Mouse (Mus musculus) urinary bladder, postnatal 10 days (tissue): ENCODE results near the gene Pspn.

Experiments used
- DNase-seq: peaks from one replicate; pipeline ENCODE4 v3.0.0; 2022; ENCODE audit warnings: low spot score

Pspn gene

GRCm38 (mm10) chr17:56999968-57000609, at the start of gene Pspn:
TSS of gene Pspn (minus strand) at chr17:57000018.
- no peak for DNase-seq

- no peak for DNase-seq
Measured at GRCm38 (mm10) chr17:57048816-57049215, 49.0 kb upstream of the Pspn start.

- DNase-seq: no peak
Measured at GRCm38 (mm10) chr17:57047406-57047805, 47.6 kb upstream of the Pspn start.

GRCm38 (mm10) chr17:57041554-57041953, 41.7 kb upstream of the Pspn start, which contains the start of gene Slc25a41:
TSS of gene Slc25a41 (minus strand) at chr17:57041654.
- DNase-seq: no peak

GRCm38 (mm10) chr17:57038978-57039377, 39.2 kb upstream of the Pspn start:
- no peak for DNase-seq

- no peak for DNase-seq
Measured at GRCm38 (mm10) chr17:57032854-57033253, 33.0 kb upstream of the Pspn start.

GRCm38 (mm10) chr17:57031661-57032420, 32.0 kb upstream of the Pspn start:
- peak; percentile 93 for DNase-seq

- no peak for DNase-seq
Measured at GRCm38 (mm10) chr17:57030931-57031660, 31.3 kb upstream of the Pspn start, which contains the start of gene Khsrp. TSS of gene Khsrp (minus strand) at chr17:57031522.

GRCm38 (mm10) chr17:57029691-57030090, 29.9 kb upstream of the Pspn start:
- no peak for DNase-seq

GRCm38 (mm10) chr17:57027471-57027870, 27.7 kb upstream of the Pspn start:
- no peak for DNase-seq

- DNase-seq: no peak
Measured at GRCm38 (mm10) chr17:57020960-57021359, 21.1 kb upstream of the Pspn start.

- DNase-seq: no peak
Measured at GRCm38 (mm10) chr17:57019693-57020092, 19.9 kb upstream of the Pspn start.

GRCm38 (mm10) chr17:57012245-57012795, 12.5 kb upstream of the Pspn start:
- DNase-seq: no peak

GRCm38 (mm10) chr17:57011236-57012141, 11.7 kb upstream of the Pspn start, which contains the start of the genes Gtf2f1 and Gm17949:
TSS of gene Gtf2f1 (minus strand) at chr17:57011288.
TSS of gene Gm17949 (plus strand) at chr17:57011469.
- peak; percentile 68 for DNase-seq

GRCm38 (mm10) chr17:57010911-57011235, 11.1 kb upstream of the Pspn start:
- no peak for DNase-seq

GRCm38 (mm10) chr17:57007137-57007905, 7.5 kb upstream of the Pspn start:
- DNase-seq: no peak

GRCm38 (mm10) chr17:57003994-57004393, 4.2 kb upstream of the Pspn start:
- DNase-seq: no peak

GRCm38 (mm10) chr17:57001228-57001627, 1.4 kb upstream of the Pspn start:
- DNase-seq: no peak

GRCm38 (mm10) chr17:56999414-56999813, 404 bp downstream of the Pspn start:
- DNase-seq: no peak

GRCm38 (mm10) chr17:56997029-56997667, 2.7 kb downstream of the Pspn start, which contains the start of gene Alkbh7:
TSS of gene Alkbh7 (plus strand) at chr17:56997339.
- DNase-seq: peak; percentile 64
